Mouse (Mus musculus): ENCODE data around the gene Pklr. TPM values are rescaled to one million over a fixed set of nuclear protein-coding genes. Genes with fewer than 3 reads are reported as not detected.

Pklr gene
- polyA plus RNA-seq, 1 experiment from 2014 or later: 0.09 TPM

DNA sequence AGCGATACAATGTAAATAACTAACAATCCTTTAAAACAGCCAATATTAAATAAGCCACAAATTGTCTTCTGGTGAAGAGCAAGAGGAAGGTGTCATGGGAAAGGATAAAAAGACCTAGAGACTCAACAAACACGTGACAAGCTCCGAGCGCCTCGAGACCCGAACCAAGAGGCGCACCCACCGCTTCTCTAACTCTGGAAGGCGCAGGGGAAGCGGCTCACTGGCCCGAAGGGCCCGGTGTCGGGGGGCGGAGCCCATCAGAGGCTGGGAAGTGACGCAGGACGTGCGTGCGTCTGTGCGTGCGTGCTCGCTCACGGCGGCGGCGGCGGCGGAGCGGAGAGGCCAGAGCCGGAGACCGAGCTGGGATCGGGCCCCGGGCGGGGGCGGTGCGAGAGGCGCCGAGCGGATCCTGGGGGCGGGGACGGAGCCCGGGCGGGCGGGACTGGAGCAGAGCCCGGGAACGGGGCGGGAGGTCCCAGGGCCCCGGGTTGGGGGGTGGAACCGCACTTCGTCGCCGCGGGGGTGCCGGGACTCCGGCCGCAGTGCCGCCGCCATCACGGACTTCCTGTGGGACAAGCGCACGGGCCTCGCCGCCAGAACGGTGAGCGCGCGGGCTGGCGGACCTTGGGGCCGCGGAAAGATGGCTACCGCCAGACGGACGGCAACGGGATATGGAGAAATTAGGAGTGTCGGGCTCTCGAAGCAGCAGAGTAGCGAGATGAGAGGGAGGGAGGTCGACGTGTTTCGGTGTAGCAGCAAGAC is 28.7 kb downstream of the Pklr start, which contains the start of gene Clk2:
Gene Clk2 (plus strand): TSS at position 290 of the 762 bp plus-strand sequence.
- peak within 1 kb of the TSS; percentile 74 for H3K4me2 ChIP-seq
- peak within 1 kb of the TSS; percentile 98 for H3K27ac ChIP-seq
- peaks cover 30% of the 10 kb centered on the region for H3K4me1 ChIP-seq (replicated peaks)
- no peaks in the 10 kb centered on the region for H3K9me3 ChIP-seq (replicated peaks)
- WGBS: under 1% methylated on average over 78 of the region's 79 CpGs
- H3K27me3 ChIP-seq: peaks cover 4% of the 10 kb centered on the region
- peak within 1 kb of the TSS; percentile 94 for H3K4me3 ChIP-seq
- H3K9ac ChIP-seq: peak within 1 kb of the TSS; percentile 95
- ATAC-seq (replicated peaks; ENCODE audit: insufficient number of reproducible peaks, insufficient read depth, low FRiP score, low read depth): peak; percentile 95
- H3K36me3 ChIP-seq: peaks cover 30% of the 10 kb centered on the region

DNA sequence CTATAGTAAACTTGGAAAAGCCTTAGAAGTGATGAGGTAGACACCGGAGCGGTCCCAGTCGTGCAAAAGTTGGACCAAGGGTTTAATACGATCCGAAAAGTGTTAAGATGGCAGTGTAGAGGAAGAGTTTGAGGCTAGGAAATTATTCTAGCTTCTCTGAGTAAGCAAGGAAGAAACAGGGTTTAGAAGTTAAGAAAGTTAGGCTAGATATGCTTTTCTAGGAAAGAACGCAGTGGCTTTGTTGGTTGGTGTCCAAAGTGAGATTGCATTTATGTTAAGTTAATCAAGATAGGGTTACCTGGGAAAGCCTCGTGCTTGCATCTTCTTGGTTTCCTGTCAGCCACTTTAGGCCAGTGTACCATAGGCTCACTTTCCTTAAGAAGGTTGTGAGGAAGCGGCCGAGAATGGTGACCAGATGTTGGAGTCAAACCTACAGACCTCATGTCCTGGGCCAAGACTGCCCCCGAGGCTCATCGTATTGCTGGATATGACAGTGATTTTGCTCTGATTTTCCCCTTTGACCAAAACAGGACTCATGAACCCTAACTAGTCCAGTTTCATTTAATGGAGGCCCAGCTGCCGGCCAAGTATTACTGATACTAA is 29.4 kb downstream of the Pklr start:
- H3K36me3 ChIP-seq: peaks cover 37% of the 10 kb centered on the region
- WGBS: 17% methylated on average over 12 of the region's 12 CpGs
- no peaks in the 10 kb centered on the region for H3K27me3 ChIP-seq
- peak overlapping the region; percentile 98 for H3K27ac ChIP-seq
- H3K4me1 ChIP-seq (replicated peaks): peaks cover 24% of the 10 kb centered on the region
- H3K9me3 ChIP-seq (replicated peaks): no peaks in the 10 kb centered on the region
- peak overlapping the region; percentile 95 for H3K9ac ChIP-seq
- ATAC-seq (replicated peaks; ENCODE audit: insufficient number of reproducible peaks, insufficient read depth, low FRiP score, low read depth): no peak
- H3K4me2 ChIP-seq: peak overlapping the region; percentile 74
- peak overlapping the region; percentile 94 for H3K4me3 ChIP-seq

GRCm38 (mm10) chr3:89166945-89167344 is 31.0 kb downstream of the Pklr start:
- no peaks in the 10 kb centered on the region for H3K27me3 ChIP-seq
- H3K4me2 ChIP-seq: no peak overlapping the region
- H3K9ac ChIP-seq: no peak overlapping the region
- H3K9me3 ChIP-seq (replicated peaks): no peaks in the 10 kb centered on the region
- ATAC-seq (replicated peaks; ENCODE audit: insufficient number of reproducible peaks, insufficient read depth, low FRiP score, low read depth): no peak
- H3K4me3 ChIP-seq: no peak overlapping the region
- peaks cover 51% of the 10 kb centered on the region for H3K36me3 ChIP-seq
- peaks cover 23% of the 10 kb centered on the region for H3K4me1 ChIP-seq (replicated peaks)
- no peak overlapping the region for H3K27ac ChIP-seq
- 90% methylated on average over 19 of the region's 19 CpGs for WGBS

GRCm38 (mm10) chr3:89174844-89175243 is 38.9 kb downstream of the Pklr start:
- Histone ChIP-seq H3K4me3 (no peak overlapping the region), H3K4me1 (replicated peaks) (peaks cover 16% of the 10 kb centered on the region), H3K27me3 (no peaks in the 10 kb centered on the region), H3K9ac (no peak overlapping the region), H3K36me3 (peaks cover 72% of the 10 kb centered on the region), H3K4me2 (no peak overlapping the region), H3K9me3 (replicated peaks) (no peaks in the 10 kb centered on the region), H3K27ac (no peak overlapping the region)
- WGBS: 93% methylated on average over 11 of the region's 11 CpGs
- no peak for ATAC-seq (replicated peaks; ENCODE audit: insufficient number of reproducible peaks, insufficient read depth, low FRiP score, low read depth)

DNA sequence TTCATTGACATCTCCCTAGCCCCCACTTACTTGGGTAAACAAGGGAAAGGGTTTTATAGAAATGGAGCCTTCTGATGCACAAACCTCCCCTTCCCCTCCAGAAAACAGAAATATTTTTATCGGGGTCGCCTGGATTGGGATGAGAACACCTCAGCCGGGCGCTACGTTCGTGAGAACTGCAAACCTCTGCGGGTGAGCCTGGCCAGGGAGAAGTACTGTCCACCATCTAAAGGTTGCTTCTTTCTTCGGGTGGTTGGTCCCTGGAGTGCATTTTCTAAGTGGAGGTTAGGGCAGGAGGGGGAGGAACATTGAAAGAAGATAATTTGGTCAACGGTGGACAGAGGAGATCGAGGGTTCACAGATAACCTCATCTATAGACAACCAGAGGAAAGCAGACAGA is 39.6 kb downstream of the Pklr start:
- Histone ChIP-seq H3K27ac (no peak overlapping the region), H3K4me1 (replicated peaks) (peaks cover 16% of the 10 kb centered on the region), H3K4me2 (no peak overlapping the region), H3K27me3 (no peaks in the 10 kb centered on the region), H3K36me3 (peaks cover 71% of the 10 kb centered on the region), H3K9me3 (replicated peaks) (no peaks in the 10 kb centered on the region), H3K4me3 (no peak overlapping the region), H3K9ac (no peak overlapping the region)
- 86% methylated on average over 10 of the region's 10 CpGs for WGBS
- no peak for ATAC-seq (replicated peaks; ENCODE audit: insufficient number of reproducible peaks, insufficient read depth, low FRiP score, low read depth)

GRCm38 (mm10) chr3:89176421-89176820 is 40.5 kb downstream of the Pklr start:
- Histone ChIP-seq H3K36me3 (peaks cover 72% of the 10 kb centered on the region), H3K9me3 (replicated peaks) (no peaks in the 10 kb centered on the region), H3K4me2 (no peak overlapping the region), H3K4me1 (replicated peaks) (peaks cover 16% of the 10 kb centered on the region), H3K4me3 (no peak overlapping the region), H3K27me3 (no peaks in the 10 kb centered on the region), H3K27ac (no peak overlapping the region), H3K9ac (no peak overlapping the region)
- no peak for ATAC-seq (replicated peaks; ENCODE audit: insufficient number of reproducible peaks, insufficient read depth, low FRiP score, low read depth)
- 81% methylated on average over 7 of the region's 7 CpGs for WGBS

DNA sequence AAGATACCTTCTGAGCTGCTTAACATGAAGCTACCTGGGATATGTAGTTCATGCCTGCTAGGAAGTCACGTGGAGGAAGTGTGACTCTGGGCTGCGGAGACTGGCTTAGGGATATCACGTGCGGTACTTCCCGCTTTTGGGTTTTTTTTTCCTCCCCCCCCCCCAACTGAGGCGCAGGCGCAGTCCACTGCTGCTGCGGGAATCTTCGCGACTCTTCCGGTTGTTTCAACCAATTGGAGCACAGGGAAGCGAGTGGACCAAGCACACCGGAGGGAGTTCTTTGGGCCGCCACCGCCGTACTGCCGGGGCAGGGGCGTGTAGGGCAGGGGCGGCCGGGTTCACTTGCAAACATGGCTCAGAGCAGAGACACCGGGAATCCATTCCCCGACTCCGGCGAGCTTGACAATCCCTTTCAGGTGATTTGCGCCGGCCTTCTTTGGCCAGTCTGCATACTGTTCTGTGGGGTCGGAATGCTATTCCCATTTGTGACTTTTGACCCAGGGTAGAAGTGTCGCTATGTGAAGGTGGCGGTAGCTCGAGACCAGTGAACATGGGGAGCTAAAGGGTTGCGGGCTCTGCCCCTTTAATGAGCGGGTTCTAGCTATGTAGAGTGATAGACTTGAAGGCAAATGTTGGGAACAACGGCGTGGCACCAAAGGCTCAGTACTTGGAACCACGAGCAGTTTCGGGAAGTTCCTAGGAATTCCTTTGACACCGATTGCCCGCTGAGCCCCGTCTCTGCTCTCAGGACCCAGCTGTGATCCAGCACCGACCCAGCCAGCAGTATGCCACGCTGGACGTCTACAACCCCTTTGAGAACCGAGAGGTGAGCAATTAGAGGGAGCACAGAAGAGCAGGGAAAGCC is 41.5 kb downstream of the Pklr start, which contains the start of gene Scamp3:
Gene Scamp3 (plus strand): TSS at position 232 of the 865 bp plus-strand sequence.
- no peaks in the 10 kb centered on the region for H3K27me3 ChIP-seq
- 0% methylated on average over 43 of the region's 43 CpGs for WGBS

GRCm38 (mm10) chr3:89178107-89178385 is 42.1 kb downstream of the Pklr start:
- Histone ChIP-seq H3K4me2 (peak overlapping the region; percentile 86), H3K36me3 (peaks cover 65% of the 10 kb centered on the region), H3K9ac (peak overlapping the region; percentile 77), H3K27ac (peak overlapping the region; percentile 81), H3K4me1 (replicated peaks) (peaks cover 19% of the 10 kb centered on the region), H3K9me3 (replicated peaks) (no peaks in the 10 kb centered on the region), H3K4me3 (peak overlapping the region; percentile 68), H3K27me3 (no peaks in the 10 kb centered on the region)
- WGBS: 4% methylated on average over 6 of the region's 6 CpGs
- ATAC-seq (replicated peaks; ENCODE audit: insufficient number of reproducible peaks, insufficient read depth, low FRiP score, low read depth): no peak

More for the DNA sequence above, 41.5 kb downstream of the Pklr start, which contains the start of gene Scamp3:
- Histone ChIP-seq H3K36me3 (peaks cover 71% of the 10 kb centered on the region), H3K4me2 (peak within 1 kb of the TSS; percentile 86), H3K9me3 (replicated peaks) (no peaks in the 10 kb centered on the region), H3K4me3 (peak within 1 kb of the TSS; percentile 68), H3K27ac (peak within 1 kb of the TSS; percentile 81), H3K9ac (peak within 1 kb of the TSS; percentile 77), H3K4me1 (replicated peaks) (peaks cover 16% of the 10 kb centered on the region)
- ATAC-seq (replicated peaks; ENCODE audit: insufficient number of reproducible peaks, insufficient read depth, low FRiP score, low read depth): peak; percentile 93

DNA sequence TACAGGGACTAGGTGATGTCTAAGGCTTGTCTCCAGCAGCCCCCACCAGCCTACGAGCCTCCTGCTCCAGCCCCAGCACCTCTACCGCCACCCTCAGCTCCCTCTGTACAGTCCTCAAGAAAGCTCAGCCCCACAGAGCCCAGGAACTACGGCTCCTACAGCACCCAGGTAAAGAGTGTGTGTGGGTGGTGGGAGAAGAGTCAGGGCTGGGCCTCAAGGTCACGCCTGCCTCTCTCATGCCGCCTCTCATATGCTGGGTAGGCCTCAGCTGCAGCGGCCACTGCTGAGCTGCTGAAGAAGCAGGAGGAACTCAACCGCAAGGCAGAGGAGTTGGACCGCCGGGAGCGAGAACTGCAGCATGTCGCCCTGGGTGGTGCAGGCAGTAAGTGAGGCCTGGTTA is 43.1 kb downstream of the Pklr start:
- Histone ChIP-seq H3K9ac (no peak overlapping the region), H3K9me3 (replicated peaks) (no peaks in the 10 kb centered on the region), H3K27me3 (no peaks in the 10 kb centered on the region), H3K4me2 (peak overlapping the region; percentile 86; the same call in 1 of the 2 replicates), H3K4me1 (replicated peaks) (peaks cover 28% of the 10 kb centered on the region), H3K27ac (no peak overlapping the region), H3K4me3 (no peak overlapping the region), H3K36me3 (peaks cover 55% of the 10 kb centered on the region)
- 90% methylated on average over 11 of the region's 11 CpGs for WGBS
- ATAC-seq (replicated peaks; ENCODE audit: insufficient number of reproducible peaks, insufficient read depth, low FRiP score, low read depth): no peak

DNA sequence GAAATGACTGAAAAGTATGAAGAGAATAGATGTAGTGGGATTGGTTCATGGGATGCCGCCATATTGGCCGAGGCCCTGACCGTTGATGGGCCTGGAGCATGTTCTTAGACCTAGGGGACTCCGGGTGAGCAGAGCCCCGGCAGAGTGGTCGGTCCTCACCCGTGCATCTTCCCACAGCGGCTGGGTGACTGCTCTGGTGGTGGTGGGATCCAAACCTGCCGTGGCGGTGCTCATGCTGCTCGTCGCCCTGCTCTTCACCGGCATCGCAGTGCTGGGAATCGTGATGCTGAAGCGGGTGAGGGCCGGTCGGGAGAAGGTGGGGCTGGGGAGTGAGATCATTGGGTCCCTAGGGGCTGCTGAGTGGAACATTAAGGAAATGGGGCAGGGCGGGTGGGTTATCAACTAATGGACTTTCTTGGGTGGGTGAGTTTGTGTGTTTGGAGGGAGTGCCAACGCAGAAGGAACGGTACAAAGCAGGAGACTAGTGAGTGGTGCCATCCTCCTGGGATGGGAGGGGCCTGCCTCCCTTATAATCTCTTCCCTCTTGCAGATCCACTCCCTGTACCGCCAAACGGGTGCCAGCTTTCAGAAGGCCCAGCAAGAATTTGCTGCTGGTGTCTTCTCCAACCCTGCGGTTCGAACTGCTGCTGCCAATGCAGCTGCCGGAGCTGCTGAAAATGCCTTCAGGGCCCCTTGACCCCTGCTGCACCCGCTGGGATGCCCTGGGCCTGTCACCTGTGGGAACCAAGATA is 46.0 kb downstream of the Pklr start:
- Histone ChIP-seq H3K9ac (no peak overlapping the region), H3K4me3 (no peak overlapping the region), H3K4me2 (no peak overlapping the region), H3K27me3 (no peaks in the 10 kb centered on the region), H3K9me3 (replicated peaks) (no peaks in the 10 kb centered on the region), H3K4me1 (replicated peaks) (peaks cover 30% of the 10 kb centered on the region), H3K36me3 (peaks cover 30% of the 10 kb centered on the region), H3K27ac (no peak overlapping the region)
- WGBS: 91% methylated on average over 27 of the region's 27 CpGs
- ATAC-seq (replicated peaks; ENCODE audit: insufficient number of reproducible peaks, insufficient read depth, low FRiP score, low read depth): no peak
